Mouse (Mus musculus): ENCODE results near the gene Map3k11.

Gene Map3k11

GRCm38 (mm10) chr19:5704163-5704800 lies 15.7 kb downstream of the Map3k11 start, which contains the start of gene Kcnk7:
Kcnk7 (plus strand) TSS chr19:5704367.
- no peak for ATAC-seq (ENCODE audit: insufficient number of reproducible peaks, low FRiP score, low TSS enrichment)

DNA sequence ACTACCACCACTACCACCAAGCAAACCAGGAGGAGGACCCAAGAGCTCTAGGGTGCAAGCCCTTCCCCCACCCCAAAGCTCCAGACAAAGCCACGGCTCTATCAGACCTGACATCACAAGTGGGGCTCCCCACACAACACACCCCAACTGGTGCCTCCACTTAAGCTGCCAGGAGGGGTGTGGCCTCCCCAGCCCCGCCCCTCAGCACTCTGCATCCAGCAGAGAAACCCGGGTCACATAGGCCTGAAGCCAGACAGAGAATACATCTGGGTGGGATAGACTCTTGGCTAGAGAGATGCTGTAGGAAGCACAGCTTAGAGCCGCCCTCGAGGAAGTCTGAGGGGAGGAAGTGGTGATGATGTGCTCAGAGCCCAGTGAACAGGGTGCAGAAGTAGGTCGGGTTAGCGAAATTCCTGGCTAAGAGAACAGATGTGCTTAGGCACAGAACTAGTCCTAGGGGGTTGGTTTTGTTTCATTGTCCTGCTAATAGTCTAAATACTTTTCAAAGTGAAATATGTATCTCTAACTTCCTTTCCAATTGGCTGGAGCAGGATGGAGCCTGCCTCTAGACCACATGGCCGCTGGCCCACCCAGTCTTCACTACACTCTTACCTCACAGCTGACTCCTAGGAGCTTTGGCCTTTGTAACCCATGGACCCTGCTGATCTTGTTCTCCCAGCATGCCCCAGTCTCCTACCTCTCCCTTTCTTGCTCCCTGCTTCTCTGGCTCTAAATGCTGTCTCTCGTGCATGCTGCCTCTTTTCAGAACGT lies 16.4 kb downstream of the Map3k11 start:
- no peak for ATAC-seq (ENCODE audit: insufficient number of reproducible peaks, low FRiP score, low TSS enrichment)

GRCm38 (mm10) chr19:5710068-5710467 lies 21.5 kb downstream of the Map3k11 start:
- no peak for ATAC-seq (ENCODE audit: insufficient number of reproducible peaks, low FRiP score, low TSS enrichment)

- no peak for ATAC-seq (ENCODE audit: insufficient number of reproducible peaks, low FRiP score, low TSS enrichment)
These were observed 22.0 kb downstream of the Map3k11 start for GRCm38 (mm10) chr19:5710581-5710980.

- ATAC-seq (ENCODE audit: insufficient number of reproducible peaks, low FRiP score, low TSS enrichment): no peak
These were observed 22.7 kb downstream of the Map3k11 start for GRCm38 (mm10) chr19:5711218-5711617.

DNA sequence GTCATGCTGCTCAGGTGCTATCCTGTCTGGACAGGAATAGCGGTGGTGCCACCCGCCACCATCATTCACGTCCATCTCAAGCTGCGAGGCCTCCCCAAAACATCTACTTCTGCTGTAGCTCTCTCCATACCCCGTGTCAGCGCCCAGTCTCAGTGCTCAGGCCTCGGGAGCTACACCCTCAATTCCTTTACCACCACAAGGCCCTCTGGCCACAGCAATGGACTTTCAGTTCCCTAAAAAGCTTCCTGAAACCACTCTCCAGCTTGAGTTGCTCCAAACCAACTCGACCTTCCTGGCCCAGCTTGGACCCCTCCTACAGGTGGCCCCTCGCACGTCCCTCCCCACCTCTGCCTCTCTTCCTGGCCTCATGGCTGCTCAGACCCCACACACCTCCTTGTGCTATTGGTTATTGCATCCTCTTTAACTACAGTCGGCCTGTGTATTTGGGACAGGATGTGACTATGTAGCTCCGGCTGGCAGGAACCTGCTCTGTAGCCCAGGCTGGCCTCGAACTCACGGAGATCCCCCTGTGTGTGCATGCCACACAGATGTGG lies 23.4 kb downstream of the Map3k11 start:
- no peak for ATAC-seq (ENCODE audit: insufficient number of reproducible peaks, low FRiP score, low TSS enrichment)

DNA sequence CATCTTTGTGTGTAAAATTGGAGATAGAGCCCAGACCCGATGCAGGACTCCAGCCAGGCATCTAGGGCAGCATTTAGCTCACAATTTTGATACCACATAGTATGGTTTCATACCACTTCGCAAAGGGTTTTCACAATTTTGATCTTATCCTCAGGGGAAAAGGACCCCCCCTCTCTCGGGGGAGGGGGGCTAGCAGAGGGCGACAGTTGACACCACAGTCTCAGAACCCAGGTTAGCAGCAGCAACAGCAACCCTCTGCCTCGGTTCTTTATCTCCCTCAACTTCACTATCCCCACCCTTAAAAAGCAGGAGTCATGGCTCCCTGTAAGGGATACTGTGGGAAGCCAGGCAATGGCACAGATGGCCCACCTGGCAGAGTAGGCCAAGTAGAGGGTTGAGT lies 24.7 kb downstream of the Map3k11 start:
- no peak for ATAC-seq (ENCODE audit: insufficient number of reproducible peaks, low FRiP score, low TSS enrichment)

- ATAC-seq (ENCODE audit: insufficient number of reproducible peaks, low FRiP score, low TSS enrichment): no peak
These were observed 25.2 kb downstream of the Map3k11 start for GRCm38 (mm10) chr19:5713730-5714129.

- ATAC-seq (ENCODE audit: insufficient number of reproducible peaks, low FRiP score, low TSS enrichment): 0 out of 2 replicates have a peak, but pooled peaks have one; percentile 45
These were observed 27.5 kb downstream of the Map3k11 start for GRCm38 (mm10) chr19:5715793-5716688.

DNA sequence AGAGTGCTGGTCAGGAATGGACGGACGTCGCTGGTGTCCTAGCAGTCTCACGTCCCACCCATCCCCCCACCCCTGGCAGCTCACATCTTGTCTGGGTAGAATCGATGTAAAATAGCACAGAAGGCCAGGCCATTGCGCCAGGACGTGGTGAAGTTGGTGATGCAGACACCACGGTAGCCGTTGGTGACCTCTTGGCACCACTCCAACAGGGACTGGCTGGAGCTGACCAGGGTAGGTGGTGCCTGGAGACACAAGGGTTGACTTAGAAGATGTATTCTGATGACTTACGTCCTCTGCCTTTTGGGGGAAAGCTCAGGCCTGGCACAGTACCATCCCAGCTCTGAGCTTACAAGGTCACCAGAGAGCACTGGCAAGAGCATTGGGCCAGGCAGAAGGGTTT lies 28.4 kb downstream of the Map3k11 start:
- ATAC-seq (ENCODE audit: insufficient number of reproducible peaks, low FRiP score, low TSS enrichment): no peak

- ATAC-seq (ENCODE audit: insufficient number of reproducible peaks, low FRiP score, low TSS enrichment): no peak
These were observed 32.7 kb downstream of the Map3k11 start for GRCm38 (mm10) chr19:5721233-5721632.

DNA sequence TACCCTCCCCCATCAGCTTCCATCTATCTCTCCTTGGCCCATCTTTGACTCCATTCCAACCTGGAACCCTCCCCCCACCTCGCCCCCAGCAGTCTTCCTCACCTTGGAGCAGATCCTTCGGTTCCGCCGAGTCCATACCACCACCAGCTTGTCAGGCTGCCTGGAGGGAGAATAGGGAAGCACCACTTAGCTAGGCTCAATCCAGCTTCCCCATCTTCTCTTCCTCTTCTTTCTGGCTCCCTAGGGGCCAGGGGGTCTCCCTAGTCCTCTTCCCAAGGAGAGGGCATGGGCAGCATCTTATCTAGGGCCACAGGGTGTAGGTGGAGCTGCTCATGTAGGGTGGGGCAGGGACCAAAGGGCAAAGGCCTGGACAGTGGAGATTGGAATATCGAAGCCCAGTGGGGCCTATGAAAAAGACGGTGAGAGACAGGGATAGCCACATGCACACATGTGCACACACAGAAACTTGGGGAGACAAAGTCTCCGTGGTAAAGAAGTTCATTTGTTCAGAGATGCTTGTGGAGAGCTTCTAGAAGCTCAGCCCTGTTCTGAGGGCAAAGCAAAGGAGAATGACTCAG lies 34.4 kb downstream of the Map3k11 start:
- no peak for ATAC-seq (ENCODE audit: insufficient number of reproducible peaks, low FRiP score, low TSS enrichment)

DNA sequence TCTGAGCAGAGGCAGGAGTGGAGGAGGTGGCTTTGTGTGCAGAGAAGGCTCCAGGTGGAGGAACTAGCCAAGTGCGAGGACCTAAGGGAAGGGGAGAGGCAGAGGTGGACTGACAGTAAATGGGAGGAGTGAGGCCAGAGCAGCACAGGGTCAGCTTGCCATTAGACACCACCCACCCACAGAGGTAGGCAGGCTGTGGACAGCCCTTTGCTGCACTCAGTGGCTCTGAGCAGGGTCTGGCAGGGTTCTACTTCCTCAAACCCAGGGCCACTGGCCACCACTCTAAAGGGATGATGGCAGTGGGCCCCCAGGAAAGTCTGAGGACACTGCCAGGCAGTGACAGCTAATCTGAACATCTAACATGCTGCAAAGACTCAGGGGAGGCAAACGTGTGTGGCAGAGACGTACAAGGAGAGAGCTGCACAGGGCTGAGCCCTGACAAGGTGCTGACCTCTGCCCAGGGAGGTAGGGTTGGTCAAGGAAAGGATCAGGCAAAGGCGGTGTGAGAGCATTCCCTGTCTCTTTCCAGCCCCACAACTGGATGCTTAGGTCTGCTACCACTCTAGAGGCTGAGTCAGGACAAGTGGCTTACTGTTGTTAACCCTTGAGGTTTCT lies 35.5 kb downstream of the Map3k11 start:
- no peak for ATAC-seq (ENCODE audit: insufficient number of reproducible peaks, low FRiP score, low TSS enrichment)

- no peak for ATAC-seq (ENCODE audit: insufficient number of reproducible peaks, low FRiP score, low TSS enrichment)
These were observed 36.0 kb downstream of the Map3k11 start for GRCm38 (mm10) chr19:5724549-5724941.

GRCm38 (mm10) chr19:5725029-5725707 lies 36.6 kb downstream of the Map3k11 start:
- ATAC-seq (ENCODE audit: insufficient number of reproducible peaks, low FRiP score, low TSS enrichment): no peak

DNA sequence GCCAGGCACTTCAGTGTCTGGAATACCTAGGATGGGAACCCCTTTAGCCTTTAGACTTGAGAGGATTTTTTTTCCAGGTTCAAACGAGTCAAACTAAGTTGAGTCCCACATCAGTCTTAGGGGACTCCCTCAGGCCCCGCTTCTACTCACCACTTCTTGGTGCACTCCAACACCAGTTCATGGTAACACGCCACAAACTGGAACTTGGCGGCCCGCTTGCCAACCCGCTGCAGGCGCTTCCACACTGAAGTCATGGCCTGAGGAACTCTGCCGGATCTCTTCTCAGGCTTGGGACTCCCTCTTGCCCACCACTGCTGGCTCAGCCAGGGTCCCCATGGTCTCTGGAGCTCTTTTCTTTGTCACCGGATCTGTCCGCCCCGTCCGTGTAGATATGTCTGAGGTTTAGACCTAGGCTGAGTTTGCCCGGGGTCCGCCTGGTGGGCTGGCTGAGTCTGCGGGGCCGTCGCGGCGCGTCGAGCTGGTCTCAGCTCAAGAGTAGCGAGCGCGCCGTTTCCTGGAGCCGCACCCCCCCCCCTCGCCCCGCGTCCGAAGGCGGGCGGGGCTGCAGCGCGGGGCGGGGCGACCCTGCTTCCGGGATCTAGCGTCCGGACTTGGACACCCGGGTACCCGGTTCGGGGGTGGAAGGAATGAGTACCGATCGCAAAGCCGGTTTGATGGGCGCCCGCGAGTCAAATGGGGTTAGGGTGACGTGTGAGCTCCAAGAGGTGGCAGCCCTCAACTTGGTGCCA lies 37.4 kb downstream of the Map3k11 start, which contains the start of gene Ehbp1l1:
Gene Ehbp1l1 (minus strand): TSS at position 551 of the 749 bp plus-strand sequence.
- no peak for ATAC-seq (ENCODE audit: insufficient number of reproducible peaks, low FRiP score, low TSS enrichment)

DNA sequence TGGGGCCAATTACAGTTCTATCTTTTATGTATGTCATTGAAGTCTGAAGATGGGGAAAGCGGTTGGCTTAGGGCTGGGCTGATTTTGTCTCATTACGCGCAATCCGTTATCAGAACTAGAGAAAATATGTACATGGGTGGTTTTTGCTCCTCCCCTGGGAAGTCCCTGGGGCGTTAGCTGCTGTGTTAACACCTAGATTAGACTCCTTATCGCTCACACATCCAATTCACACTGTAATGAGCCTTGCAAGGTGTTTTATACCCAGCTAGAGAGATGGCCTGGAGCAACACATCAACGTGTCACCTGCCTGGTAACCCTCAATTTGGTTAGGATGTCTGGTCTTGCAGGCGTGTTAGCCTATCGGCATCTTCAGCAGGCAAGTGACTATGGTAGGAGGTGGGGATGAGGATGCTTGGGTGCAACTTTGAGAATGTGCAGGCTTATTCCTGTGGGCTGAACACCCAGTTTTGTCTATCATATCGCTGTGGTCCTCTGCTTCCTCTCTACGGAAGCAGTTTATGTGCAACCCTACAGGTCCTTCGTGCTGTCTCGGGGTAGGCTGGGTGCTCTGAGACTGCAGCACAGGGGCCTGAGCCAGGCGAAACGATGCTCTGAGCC lies 38.5 kb downstream of the Map3k11 start:
- no peak for ATAC-seq (ENCODE audit: insufficient number of reproducible peaks, low FRiP score, low TSS enrichment)

- no peak; the same call in 1 of the 2 replicates for ATAC-seq (ENCODE audit: insufficient number of reproducible peaks, low FRiP score, low TSS enrichment)
These were observed 39.2 kb downstream of the Map3k11 start for GRCm38 (mm10) chr19:5727701-5728100.
